Comparison of ENCODE assay signal across 13 mouse cellular contexts in the genomic region with DNA sequence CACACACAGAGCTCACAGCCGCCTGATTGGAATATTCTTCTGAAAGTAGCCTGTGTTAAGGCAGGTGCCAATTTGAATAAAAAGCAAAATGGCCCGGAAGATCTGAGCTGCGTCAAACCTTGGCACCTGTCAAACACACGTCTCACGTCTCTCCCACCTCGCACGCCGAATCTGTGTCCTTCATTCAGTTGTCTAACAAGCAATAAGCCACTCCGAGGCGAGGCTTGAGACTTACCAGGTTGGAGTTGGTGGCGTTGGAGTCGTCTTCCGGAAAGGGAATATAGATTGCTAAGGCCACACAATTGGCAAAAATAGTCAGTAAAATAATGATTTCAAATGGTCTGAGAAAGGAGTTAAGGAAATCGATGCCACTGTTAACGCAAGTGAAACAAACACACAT.
DNase-seq lines count a peak whose midpoint lies in the region; ATAC-seq and TF ChIP-seq lines count a peak whose summit lies in the region.
"Had no signal": no experiment of that assay in that cellular context is flagged by ENCODE, and none has a peak within 500 bp of the region (broad histone marks: within the 10 kb centered on the region; RNA-seq: fewer than 3 reads in every experiment).

No protein-coding gene starts in this region.

- peaks cover 26 to 47% of the 10 kb centered on the region in 2 experiments for H3K4me1 ChIP-seq in heart, embryonic 14.5 days (ENCODE audit: control insufficient read depth in 2 of 2, insufficient read depth in 2 of 2, low read length in 2 of 2)
- peaks cover 62% of the 10 kb centered on the region for H3K4me1 ChIP-seq in heart, embryonic 12.5 days (replicated peaks)
- H3K4me1 ChIP-seq in limb, embryonic 14.5 days (ENCODE audit: control insufficient read depth, insufficient read depth, low read length): peaks cover 17% of the 10 kb centered on the region
- H3K4me1 ChIP-seq in stomach, embryonic 16.5 days (ENCODE audit: control insufficient read depth, insufficient read depth, low read length): peaks cover 5% of the 10 kb centered on the region; the same call in 1 of the 2 replicates

- H3K9me3 ChIP-seq in heart, embryonic 14.5 days (ENCODE audit: control insufficient read depth, low read length): no peaks in the 10 kb centered on the region
- H3K9me3 ChIP-seq in heart, embryonic 12.5 days (replicated peaks): no peaks in the 10 kb centered on the region
- H3K9me3 ChIP-seq in limb, embryonic 14.5 days (ENCODE audit: control insufficient read depth, low read length): no peaks in the 10 kb centered on the region
- H3K9me3 ChIP-seq in stomach, embryonic 16.5 days (replicated peaks; ENCODE audit: control insufficient read depth, low read length): no peaks in the 10 kb centered on the region
- H3K9me3 ChIP-seq: midbrain, embryonic 10.5 days had no signal

- 53% methylated on average over 15 of the region's 15 CpGs for WGBS in heart, embryonic 14.5 days
- WGBS in heart, embryonic 12.5 days: 65% methylated on average over 15 of the region's 15 CpGs
- WGBS in limb, embryonic 14.5 days: 80% methylated on average over 15 of the region's 15 CpGs
- 51% methylated on average over 15 of the region's 15 CpGs for WGBS in stomach, embryonic 16.5 days

- TF ChIP-seq CTCF in layer of hippocampus, adult 2 months (conservative IDR thresholded peaks at IDR 0.05): no peak

- H3K4me2 ChIP-seq in heart, embryonic 14.5 days (ENCODE audit: low read length): no peak overlapping the region
- H3K4me2 ChIP-seq in heart, embryonic 12.5 days: no peak overlapping the region
- no peak overlapping the region for H3K4me2 ChIP-seq in limb, embryonic 14.5 days (replicated peaks; ENCODE audit: low read depth, low read length, severe bottlenecking)
- H3K4me2 ChIP-seq in stomach, embryonic 16.5 days (ENCODE audit: low read depth, low read length): peak overlapping the region; percentile 32; the same call in 1 of the 2 replicates

- no peak for TF ChIP-seq POLR2A in limb, embryonic 14.5 days (IDR thresholded peaks at IDR 0.05; ENCODE audit: borderline replicate concordance, extremely low read depth, insufficient read depth, insufficient read length)

- peaks cover 59% of the 10 kb centered on the region for H3K36me3 ChIP-seq in heart, embryonic 14.5 days (ENCODE audit: control insufficient read depth, insufficient read depth, low read length)
- H3K36me3 ChIP-seq in heart, embryonic 12.5 days: peaks cover 28% of the 10 kb centered on the region
- H3K36me3 ChIP-seq in limb, embryonic 14.5 days (ENCODE audit: control insufficient read depth, insufficient read depth, low read length): peaks cover 17% of the 10 kb centered on the region
- H3K36me3 ChIP-seq in stomach, embryonic 16.5 days (ENCODE audit: control insufficient read depth, insufficient read depth, low read length): no peaks in the 10 kb centered on the region
- H3K36me3 ChIP-seq: midbrain, embryonic 10.5 days had no signal

- no peaks in the 10 kb centered on the region for H3K27me3 ChIP-seq in heart, embryonic 14.5 days (ENCODE audit: control insufficient read depth, insufficient read depth, low read length)
- H3K27me3 ChIP-seq in heart, embryonic 12.5 days (replicated peaks): no peaks in the 10 kb centered on the region
- H3K27me3 ChIP-seq in limb, embryonic 14.5 days (ENCODE audit: control insufficient read depth, insufficient read depth, low read length): no peaks in the 10 kb centered on the region
- H3K27me3 ChIP-seq in stomach, embryonic 16.5 days (ENCODE audit: control insufficient read depth, insufficient read depth, low read length): no peaks in the 10 kb centered on the region
- H3K27me3 ChIP-seq: Patski had no signal

- no peak overlapping the region for H3K9ac ChIP-seq in heart, embryonic 14.5 days (ENCODE audit: low read length)
- no peak overlapping the region for H3K9ac ChIP-seq in heart, embryonic 12.5 days
- H3K9ac ChIP-seq in limb, embryonic 14.5 days (ENCODE audit: low read depth, low read length, severe bottlenecking): no peak overlapping the region
- H3K9ac ChIP-seq in stomach, embryonic 16.5 days (ENCODE audit: low read length): no peak overlapping the region

- no peak overlapping the region for H3K4me3 ChIP-seq in heart, embryonic 14.5 days (ENCODE audit: control insufficient read depth in 1 of 2, insufficient read depth in 1 of 2, low read depth in 1 of 2, low read length in 2 of 2)
- H3K4me3 ChIP-seq in heart, embryonic 12.5 days: no peak overlapping the region
- no peak overlapping the region for H3K4me3 ChIP-seq in layer of hippocampus, adult 2 months
- H3K4me3 ChIP-seq in limb, embryonic 14.5 days (replicated peaks; ENCODE audit: low read length): no peak overlapping the region
- no peak overlapping the region for H3K4me3 ChIP-seq in stomach, embryonic 16.5 days (replicated peaks; ENCODE audit: low read length)
- H3K4me3 ChIP-seq: midbrain, embryonic 10.5 days had no signal

- DNase-seq in layer of hippocampus, adult 2 months (ENCODE audit: low spot score in 2 of 2): no peak
- DNase-seq in layer of hippocampus, postnatal 14 days (ENCODE audit: low spot score in 2 of 2): no peak
- DNase-seq in limb, embryonic 14.5 days (ENCODE audit: low spot score): no peak
- DNase-seq in left cerebral cortex, adult 9 months (ENCODE audit: low spot score in 2 of 2): no peak
- DNase-seq: cerebellum, postnatal 10 days; embryo, embryonic 11 days; thymus, postnatal 25 days had no signal

- peak overlapping the region; percentile 37 to 43; a peak in 3 of 4 replicates for H3K27ac ChIP-seq in heart, embryonic 14.5 days (replicated peaks in 1 of 2; ENCODE audit: control insufficient read depth in 1 of 2, insufficient read depth in 1 of 2, low read depth in 2 of 2, low read length in 2 of 2)
- H3K27ac ChIP-seq in heart, embryonic 12.5 days (ENCODE audit: poor library complexity, severe bottlenecking): no peak overlapping the region
- H3K27ac ChIP-seq in layer of hippocampus, adult 2 months: 0 out of 2 replicates have a peak overlapping the region, but pooled peaks have one; percentile 12
- H3K27ac ChIP-seq in limb, embryonic 14.5 days (replicated peaks; ENCODE audit: low read depth, low read length): 0 out of 2 replicates have a peak overlapping the region, but pooled peaks have one; percentile 45
- peak overlapping the region; percentile 64 for H3K27ac ChIP-seq in stomach, embryonic 16.5 days (ENCODE audit: low read length)
- H3K27ac ChIP-seq: midbrain, embryonic 10.5 days had no signal

- no peak for ATAC-seq in heart, embryonic 14.5 days (ENCODE audit: insufficient number of reproducible peaks, insufficient read depth, low FRiP score, low read depth)
- ATAC-seq in heart, embryonic 12.5 days (ENCODE audit: insufficient number of reproducible peaks, low FRiP score): no peak
- no peak for ATAC-seq in limb, embryonic 14.5 days (ENCODE audit: low FRiP score, low read depth)
- ATAC-seq in stomach, embryonic 16.5 days (ENCODE audit: insufficient read depth, low FRiP score): no peak
- ATAC-seq: forebrain, embryonic 16.5 days; Patski had no signal
